Mouse (Mus musculus) cerebellum, adult (tissue): ENCODE results near the gene Gm12166.
"Not testable (repeated sequence)": the region's sequence is repeated elsewhere in the genome, so short reads cannot be mapped to it uniquely, and the experiment has no call there.

Source experiments
- ATAC-seq: cut with Nextera tagmentation; 2 replicates; pipeline ENCODE4 v1.9.2; 2017; ENCODE audit warnings: mild to moderate bottlenecking, moderate library complexity, mixed read lengths; ENCODE audit not compliant: insufficient number of reproducible peaks, low FRiP score, low TSS enrichment

Gene Gm12166

GRCm38 (mm10) chr11:46056770-46057411 is 4.8 kb upstream of the Gm12166 start:
- no peak for ATAC-seq

GRCm38 (mm10) chr11:46055896-46056769 is 4.0 kb upstream of the Gm12166 start, which contains the start of gene Adam19:
Adam19 (plus strand) TSS chr11:46055992.
- peak; percentile 55; the same call in 1 of the 2 replicates for ATAC-seq

- ATAC-seq = no peak
Observed at GRCm38 (mm10) chr11:46054911-46055895, 3.1 kb upstream of the Gm12166 start.

GRCm38 (mm10) chr11:46054311-46054710 is 2.2 kb upstream of the Gm12166 start:
- ATAC-seq = no peak

- ATAC-seq = not testable (repeated sequence)
Observed at GRCm38 (mm10) chr11:46053457-46053856, 1.3 kb upstream of the Gm12166 start.

- ATAC-seq = no peak
Observed at GRCm38 (mm10) chr11:46047264-46047663, 4.9 kb downstream of the Gm12166 start.

DNA sequence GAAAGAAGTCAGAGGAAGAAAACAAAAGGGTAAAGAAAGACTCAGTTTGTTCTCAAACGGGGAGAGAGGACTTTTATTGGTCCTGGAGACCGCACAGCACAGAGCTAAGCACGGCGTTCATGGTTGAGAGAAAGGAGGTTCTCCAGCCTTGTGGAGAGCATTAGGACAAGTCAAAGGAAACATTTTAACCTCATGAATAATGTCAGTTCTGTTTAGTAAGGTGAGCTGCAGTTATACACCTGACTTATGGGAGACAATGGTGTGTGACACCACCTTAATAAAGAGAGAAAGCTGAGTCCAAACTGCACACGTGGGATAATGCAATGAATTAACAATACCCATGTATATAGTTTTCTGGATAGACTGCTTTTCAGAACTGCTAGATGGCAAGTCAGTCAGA is 7.3 kb downstream of the Gm12166 start:
- ATAC-seq = no peak

DNA sequence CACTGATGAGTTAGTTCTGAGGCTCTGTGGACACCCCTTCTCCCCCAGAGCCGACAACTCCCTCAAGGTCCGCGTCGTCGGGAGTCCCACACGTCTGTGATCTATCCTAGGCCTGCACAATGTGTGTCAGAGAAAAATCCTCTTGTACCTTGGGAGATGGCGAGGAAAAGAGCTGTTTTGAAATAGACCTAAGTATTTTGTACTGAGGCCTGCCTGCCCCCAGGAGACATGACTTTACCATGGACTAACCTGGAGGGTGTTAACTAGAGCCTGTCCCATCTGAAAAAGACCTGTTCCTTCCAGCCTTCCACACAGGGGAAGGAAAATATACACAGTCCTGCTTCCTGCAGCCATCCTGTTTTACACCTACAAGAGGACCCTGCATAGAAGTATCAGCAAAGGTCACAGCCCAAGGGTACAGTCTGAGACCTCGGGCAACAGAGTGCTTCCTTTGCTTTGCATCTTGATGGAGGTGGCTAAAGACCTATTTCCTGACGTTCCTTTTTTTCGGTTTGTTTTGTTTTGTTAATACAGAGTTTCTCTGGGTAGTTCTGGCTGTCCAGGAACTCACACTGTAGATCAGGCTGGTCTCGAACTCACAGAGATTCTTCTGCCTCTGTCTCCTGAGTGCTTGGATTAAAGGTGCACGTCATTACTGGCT is 10.4 kb downstream of the Gm12166 start:
- ATAC-seq = no peak

DNA sequence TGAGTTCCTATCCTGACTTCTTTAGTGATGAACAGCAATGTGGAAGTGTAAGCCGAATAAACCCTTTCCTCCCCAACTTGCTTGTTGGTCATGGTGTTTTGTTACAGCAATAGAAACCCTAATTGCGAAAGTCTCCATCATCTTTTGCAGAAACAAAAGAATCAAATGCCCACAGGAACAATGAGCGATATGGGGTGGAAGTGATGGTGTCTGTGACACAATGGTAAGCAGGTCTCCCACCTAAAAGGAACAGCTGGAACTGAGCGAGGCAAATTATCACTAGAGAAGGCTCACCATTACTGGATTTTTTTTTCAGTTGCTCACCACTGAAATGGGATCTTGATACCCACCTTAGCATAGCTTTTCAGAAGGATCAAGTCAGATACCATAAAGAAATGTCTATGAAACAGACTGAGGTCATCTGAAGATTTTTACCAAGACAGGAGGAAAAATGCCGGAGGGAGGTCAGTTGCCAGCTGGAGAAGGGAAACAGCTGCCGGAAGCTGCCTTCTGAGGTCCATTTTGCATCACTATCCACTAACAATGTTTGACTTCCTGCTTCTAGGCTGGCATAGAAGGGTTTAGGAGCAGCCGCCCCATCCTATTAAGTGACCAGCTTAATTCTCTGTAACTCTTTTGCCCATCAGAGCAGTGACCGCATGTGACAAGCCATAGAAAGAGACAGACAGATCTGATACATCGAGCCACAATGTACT is 11.1 kb downstream of the Gm12166 start:
- no peak for ATAC-seq

GRCm38 (mm10) chr11:46039335-46039734 is 12.8 kb downstream of the Gm12166 start:
- ATAC-seq = no peak

GRCm38 (mm10) chr11:46038901-46039300 is 13.2 kb downstream of the Gm12166 start:
- ATAC-seq = no peak

GRCm38 (mm10) chr11:46036374-46036773 is 15.7 kb downstream of the Gm12166 start:
- no peak for ATAC-seq

DNA sequence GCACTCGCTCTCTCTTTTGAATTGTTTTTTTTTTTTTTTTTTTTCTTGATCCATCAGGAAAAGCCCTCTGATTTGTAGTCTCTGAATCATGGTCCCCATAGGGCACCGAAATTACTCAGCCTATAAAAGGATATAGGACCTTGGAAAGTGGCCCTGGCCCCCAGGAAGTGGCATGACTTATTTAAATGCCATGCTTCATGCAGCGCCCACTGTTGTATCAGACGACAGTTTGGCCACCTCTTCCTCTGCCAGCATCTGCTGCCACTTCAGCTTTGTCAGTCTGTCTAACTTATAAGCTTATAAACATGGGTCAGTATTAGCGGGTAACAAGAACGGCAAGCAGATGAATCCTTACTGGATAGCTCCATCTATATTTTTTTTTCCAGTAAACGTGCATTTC is 19.2 kb downstream of the Gm12166 start:
- no peak for ATAC-seq

- ATAC-seq = no peak
Observed at GRCm38 (mm10) chr11:46031470-46031869, 20.7 kb downstream of the Gm12166 start.

- ATAC-seq = no peak
Observed at GRCm38 (mm10) chr11:46030026-46030425, 22.1 kb downstream of the Gm12166 start.

DNA sequence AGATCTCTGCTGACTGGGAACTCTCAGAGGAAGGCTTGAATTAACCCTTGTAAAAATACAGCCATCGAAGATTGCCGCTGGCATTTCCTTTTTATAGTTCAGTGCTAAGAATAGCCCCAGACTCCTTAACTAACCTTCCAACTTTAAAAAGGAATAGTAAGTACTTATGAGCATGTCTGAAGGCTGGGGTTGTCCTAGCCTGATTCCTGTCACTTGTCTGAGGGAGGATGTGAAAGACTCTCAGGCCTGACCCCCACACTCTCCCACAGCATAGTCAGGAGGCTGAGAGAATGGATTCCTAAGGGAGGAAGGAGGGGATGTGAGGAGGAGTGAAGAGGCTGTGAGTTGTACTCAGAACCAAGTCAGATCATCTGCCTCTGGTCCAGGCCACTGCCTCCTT is 22.6 kb downstream of the Gm12166 start:
- no peak for ATAC-seq

DNA sequence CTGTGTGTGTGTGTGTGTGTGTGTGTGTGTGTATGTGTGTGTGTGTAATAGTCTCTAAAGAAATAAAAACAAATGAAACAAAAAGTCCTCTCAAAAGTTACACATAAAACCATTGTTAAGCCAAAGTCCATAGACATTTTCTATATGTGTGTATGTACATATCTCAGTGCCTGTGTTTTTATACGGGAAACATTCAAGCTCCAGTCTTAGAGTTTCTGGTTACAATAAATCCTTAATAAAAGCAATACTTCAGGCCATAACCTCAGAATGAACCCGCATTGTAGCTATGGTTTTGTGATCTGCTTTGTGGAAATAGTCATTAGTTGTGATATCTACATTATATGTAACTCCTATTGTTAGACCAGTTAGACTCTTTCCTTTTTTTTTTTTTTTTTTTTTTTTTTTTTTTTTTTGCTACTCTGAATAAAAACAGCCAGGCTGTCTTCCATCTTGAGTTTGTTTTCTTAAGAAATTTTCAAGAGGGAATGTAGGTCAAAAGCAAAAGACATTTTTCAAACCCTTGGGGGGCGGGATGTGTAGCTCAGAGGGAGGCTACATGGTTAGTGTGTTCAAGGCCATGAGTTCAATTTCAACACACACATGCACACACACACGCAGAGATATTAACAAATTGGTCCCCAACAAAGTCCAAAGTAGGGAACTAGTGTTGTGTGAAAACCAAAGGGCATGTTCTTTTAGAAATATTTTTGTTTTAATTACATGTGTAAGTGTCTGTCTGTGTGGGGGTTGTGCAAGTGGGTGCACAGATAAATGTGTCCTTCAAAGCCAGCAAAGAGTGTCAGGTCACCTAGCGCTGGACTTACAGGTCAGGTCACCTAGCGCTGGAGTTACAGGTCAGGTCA is 23.9 kb downstream of the Gm12166 start:
- ATAC-seq = no peak

DNA sequence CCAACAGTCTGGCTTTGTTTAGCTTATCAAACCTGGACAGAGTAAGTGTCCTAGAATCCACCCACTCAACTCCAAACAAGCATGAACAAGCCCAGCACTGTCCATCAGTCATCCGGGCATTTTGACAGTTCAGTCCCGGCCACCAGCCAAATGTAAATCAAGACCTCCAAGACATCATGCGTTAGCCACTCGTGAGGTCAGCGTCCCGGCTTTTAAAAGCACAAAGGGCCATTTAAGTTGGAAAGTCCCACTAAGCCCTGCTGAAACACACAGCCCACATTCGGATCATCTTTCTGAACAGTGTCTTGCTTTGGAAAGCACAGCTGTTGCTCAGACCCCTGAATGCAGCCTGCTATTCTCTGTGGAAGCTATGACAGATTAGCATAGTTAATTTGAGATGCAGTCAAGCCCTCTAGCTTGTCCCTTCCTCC is 26.1 kb downstream of the Gm12166 start:
- ATAC-seq = no peak
